Mouse (Mus musculus): ENCODE data around the gene Sufu.

GRCm38 (mm10) chr19:46445641-46446040 lies 48.9 kb downstream of the Sufu start:
- TF ChIP-seq CTCF (IDR thresholded peaks at IDR 0.05; ENCODE audit: low read depth, low read length), result no peak
- TF ChIP-seq GATA1 (IDR thresholded peaks at IDR 0.05; ENCODE audit: borderline replicate concordance, low read length), result no peak
- TF ChIP-seq TAL1 (conservative IDR thresholded peaks at IDR 0.05; ENCODE audit: low read depth, low read length), result no peak
